Mouse (Mus musculus): ENCODE results near the gene Meis2. TPM values are rescaled to one million over a fixed set of nuclear protein-coding genes. Genes with fewer than 3 reads are reported as not detected.

The Meis2 gene
- polyA plus RNA-seq, 1 experiment from 2014 or later: 30.1 TPM

DNA sequence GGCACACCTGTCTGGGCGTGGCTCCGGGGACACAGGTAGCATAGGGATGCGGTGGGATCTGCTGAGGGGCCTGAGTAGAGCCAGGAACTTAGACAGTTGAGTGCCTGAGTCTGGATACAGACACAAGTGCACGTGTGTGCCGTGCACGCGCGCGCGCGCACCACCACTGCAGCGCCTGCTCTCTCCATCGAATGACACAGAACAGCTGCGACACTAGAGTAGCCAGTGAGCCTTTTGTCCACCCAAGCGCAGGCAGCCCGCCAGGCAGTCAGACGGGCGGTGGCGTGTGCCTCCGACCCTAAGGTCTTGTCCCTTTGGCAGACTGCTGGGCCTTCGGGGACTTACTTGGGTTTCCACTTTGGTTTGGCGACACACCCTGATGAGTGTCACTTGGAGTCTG is 213.0 kb downstream of the Meis2 start:
- peak; percentile 49; the same call in 1 of the 2 replicates for ATAC-seq (ENCODE audit: extremely low read depth, insufficient number of reproducible peaks, low FRiP score, low TSS enrichment)
- peaks cover 45% of the 10 kb centered on the region for H3K27me3 ChIP-seq (replicated peaks)
- peak overlapping the region; percentile 65 for H3K9ac ChIP-seq

DNA sequence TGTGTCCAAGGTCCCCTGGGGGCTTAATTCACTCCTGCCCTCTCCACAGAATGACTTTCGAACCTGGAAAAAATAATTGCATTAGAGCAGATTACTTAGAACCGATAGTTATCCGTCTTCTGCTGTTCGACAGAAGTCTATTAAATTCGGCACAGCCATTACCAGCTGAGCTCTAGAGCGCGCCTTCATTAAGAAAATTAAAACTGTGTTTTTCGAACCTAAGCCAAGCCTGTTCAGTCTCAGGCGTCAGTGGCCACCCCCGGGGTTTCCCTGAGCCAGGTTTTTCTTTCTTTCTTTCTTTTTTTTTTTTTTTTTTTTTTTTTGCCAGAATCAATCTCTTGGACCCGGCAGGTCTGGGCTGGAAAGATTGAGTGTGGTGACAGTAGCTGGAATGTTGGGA is 213.5 kb downstream of the Meis2 start:
- 34% methylated on average over 11 of the region's 11 CpGs for WGBS
- Histone ChIP-seq H3K9me3 (no peaks in the 10 kb centered on the region), H3K9ac (peak overlapping the region; percentile 65), H3K4me1 (peaks cover 37% of the 10 kb centered on the region), H3K4me2 (peak overlapping the region; percentile 75), H3K27me3 (replicated peaks) (peaks cover 41% of the 10 kb centered on the region), H3K36me3 (no peaks in the 10 kb centered on the region), H3K4me3 (peak overlapping the region; percentile 48), H3K27ac (replicated peaks) (no peak overlapping the region)
- ATAC-seq (ENCODE audit: extremely low read depth, insufficient number of reproducible peaks, low FRiP score, low TSS enrichment): no peak

More for the DNA sequence above, 213.0 kb downstream of the Meis2 start:
- Histone ChIP-seq H3K9me3 (no peaks in the 10 kb centered on the region), H3K27ac (replicated peaks) (no peak overlapping the region), H3K36me3 (no peaks in the 10 kb centered on the region), H3K4me3 (peak overlapping the region; percentile 48), H3K4me2 (peak overlapping the region; percentile 75), H3K4me1 (peaks cover 42% of the 10 kb centered on the region)
- WGBS: 3% methylated on average over 22 of the region's 22 CpGs

DNA sequence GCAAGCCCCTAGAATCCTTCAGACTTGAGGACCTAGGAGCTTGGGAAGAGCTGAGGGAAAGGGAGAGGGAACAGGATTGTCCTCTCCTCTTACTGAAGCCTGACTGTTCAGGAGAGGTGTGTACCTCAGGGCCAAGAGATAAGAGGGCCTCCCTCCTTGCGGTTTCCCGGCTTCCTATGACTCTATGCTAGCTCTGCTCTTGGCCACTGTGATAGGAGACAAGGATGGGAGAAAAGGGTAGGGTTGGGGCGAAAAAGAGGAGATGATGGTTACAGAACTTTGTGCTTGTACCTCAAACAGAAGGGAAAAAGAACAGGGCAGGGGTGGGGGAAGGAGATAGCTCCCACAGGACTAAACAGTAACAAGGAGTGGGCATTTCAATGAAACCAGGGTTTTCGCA is 214.7 kb downstream of the Meis2 start:
- no peak for ATAC-seq (ENCODE audit: extremely low read depth, insufficient number of reproducible peaks, low FRiP score, low TSS enrichment)
- Histone ChIP-seq H3K4me3 (no peak overlapping the region), H3K4me2 (no peak overlapping the region), H3K4me1 (peaks cover 33% of the 10 kb centered on the region), H3K27ac (replicated peaks) (no peak overlapping the region), H3K27me3 (replicated peaks) (peaks cover 39% of the 10 kb centered on the region), H3K9me3 (no peaks in the 10 kb centered on the region), H3K36me3 (no peaks in the 10 kb centered on the region), H3K9ac (no peak overlapping the region)
- WGBS: 58% methylated on average over 4 of the region's 4 CpGs

DNA sequence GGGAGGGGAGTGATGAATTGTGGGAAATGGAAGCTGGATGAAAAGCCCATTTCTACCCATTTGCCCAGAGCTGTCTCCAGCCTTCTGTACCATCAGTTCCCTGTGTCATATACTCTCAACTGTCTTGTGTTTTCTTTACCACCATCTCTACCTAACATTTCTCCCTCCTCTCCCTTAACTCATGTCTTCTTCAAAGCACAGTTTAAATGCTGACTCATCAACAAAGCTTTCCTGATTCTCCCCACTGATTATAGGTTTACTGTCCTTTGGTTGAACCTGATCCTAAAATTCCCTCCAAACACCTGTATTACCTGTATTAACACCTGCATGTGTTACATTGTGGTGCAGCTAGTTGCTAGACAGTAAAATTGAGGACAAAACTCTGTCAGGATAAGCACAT is 222.8 kb downstream of the Meis2 start:
- no peak for ATAC-seq (ENCODE audit: extremely low read depth, insufficient number of reproducible peaks, low FRiP score, low TSS enrichment)
- H3K27ac ChIP-seq (replicated peaks): no peak overlapping the region
- H3K4me3 ChIP-seq: no peak overlapping the region
- H3K36me3 ChIP-seq: no peaks in the 10 kb centered on the region
- no peak overlapping the region for H3K4me2 ChIP-seq
- H3K9me3 ChIP-seq: 0 out of 2 replicates have a peak, but pooled peaks cover 7% of the 10 kb centered on the region
- no peaks in the 10 kb centered on the region for H3K4me1 ChIP-seq
- no peak overlapping the region for H3K9ac ChIP-seq
- no peaks in the 10 kb centered on the region for H3K27me3 ChIP-seq (replicated peaks)

DNA sequence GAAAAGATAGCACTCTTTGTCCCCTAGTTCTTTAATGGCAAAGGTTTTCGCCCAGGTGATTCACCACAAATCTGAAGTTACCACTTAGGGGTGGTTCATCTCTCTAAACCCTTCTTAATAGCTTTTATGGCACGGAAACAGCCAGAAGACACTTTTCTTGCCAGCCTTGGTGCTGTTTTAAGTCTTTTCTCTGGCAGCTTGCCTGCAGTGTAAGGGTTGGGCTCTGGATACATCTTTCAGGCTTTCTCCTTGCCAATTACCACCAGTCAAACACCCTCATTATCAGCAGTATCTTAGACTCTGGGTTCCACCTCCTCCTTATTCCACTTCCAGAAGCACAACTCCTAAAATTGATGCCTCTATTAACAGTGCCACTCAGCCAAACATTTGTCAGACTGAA is 229.6 kb downstream of the Meis2 start:
- Histone ChIP-seq H3K4me3 (no peak overlapping the region), H3K9ac (no peak overlapping the region), H3K36me3 (no peaks in the 10 kb centered on the region), H3K4me1 (no peaks in the 10 kb centered on the region), H3K9me3 (no peaks in the 10 kb centered on the region), H3K4me2 (no peak overlapping the region), H3K27ac (replicated peaks) (no peak overlapping the region), H3K27me3 (replicated peaks) (no peaks in the 10 kb centered on the region)
- no peak for ATAC-seq (ENCODE audit: extremely low read depth, insufficient number of reproducible peaks, low FRiP score, low TSS enrichment)
- WGBS: 69% methylated on average over 2 of the region's 2 CpGs

DNA sequence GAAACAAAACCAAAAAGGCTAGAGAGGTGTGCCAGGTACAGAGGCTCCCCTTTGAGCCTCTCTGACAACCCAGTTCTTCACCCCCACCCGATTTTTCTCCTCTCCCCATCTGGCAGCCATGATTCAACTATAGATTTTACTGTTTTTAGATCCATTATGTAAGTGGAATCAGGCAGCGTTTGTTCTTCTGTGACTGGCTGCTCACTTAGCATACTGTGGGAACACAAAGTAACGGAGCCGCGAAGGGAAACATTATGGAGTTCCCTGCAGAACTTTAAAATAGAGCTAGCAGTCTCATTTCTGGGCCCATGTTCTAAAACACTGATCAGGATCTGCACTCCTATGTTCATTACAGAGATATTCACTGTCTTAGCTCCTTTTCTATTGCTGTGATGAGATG is 243.3 kb downstream of the Meis2 start:
- Histone ChIP-seq H3K4me1 (no peaks in the 10 kb centered on the region), H3K27me3 (replicated peaks) (no peaks in the 10 kb centered on the region), H3K9me3 (no peaks in the 10 kb centered on the region), H3K4me3 (no peak overlapping the region), H3K4me2 (no peak overlapping the region), H3K36me3 (no peaks in the 10 kb centered on the region), H3K9ac (no peak overlapping the region), H3K27ac (replicated peaks) (no peak overlapping the region)
- 82% methylated on average over 5 of the region's 5 CpGs for WGBS
- no peak for ATAC-seq (ENCODE audit: extremely low read depth, insufficient number of reproducible peaks, low FRiP score, low TSS enrichment)

DNA sequence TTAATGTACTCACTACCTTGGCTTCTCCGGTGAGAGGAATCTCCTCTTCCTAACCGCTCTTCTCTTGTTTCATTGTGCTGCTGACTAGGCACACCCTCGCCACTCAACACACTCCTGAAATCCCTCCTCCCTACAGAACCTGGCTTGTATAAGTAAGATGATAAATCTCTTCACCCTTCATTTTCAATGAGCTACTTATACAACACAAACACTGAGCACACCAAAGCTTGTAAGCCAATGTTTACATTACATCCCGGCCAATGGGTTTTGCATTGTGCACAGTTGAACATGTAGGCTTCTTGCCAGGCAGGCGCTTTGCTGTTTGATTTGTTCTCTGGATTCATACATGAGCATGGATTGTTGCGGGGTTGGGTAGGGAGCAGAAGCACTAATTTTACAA is 247.7 kb downstream of the Meis2 start:
- no peak overlapping the region for H3K9ac ChIP-seq
- no peak for ATAC-seq (ENCODE audit: extremely low read depth, insufficient number of reproducible peaks, low FRiP score, low TSS enrichment)
- H3K27ac ChIP-seq (replicated peaks): no peak overlapping the region
- H3K4me3 ChIP-seq: no peak overlapping the region
- no peaks in the 10 kb centered on the region for H3K27me3 ChIP-seq (replicated peaks)
- H3K9me3 ChIP-seq: no peaks in the 10 kb centered on the region
- H3K4me2 ChIP-seq: no peak overlapping the region
- H3K4me1 ChIP-seq: peaks cover 9% of the 10 kb centered on the region
- WGBS: 76% methylated on average over 6 of the region's 6 CpGs
- no peaks in the 10 kb centered on the region for H3K36me3 ChIP-seq

DNA sequence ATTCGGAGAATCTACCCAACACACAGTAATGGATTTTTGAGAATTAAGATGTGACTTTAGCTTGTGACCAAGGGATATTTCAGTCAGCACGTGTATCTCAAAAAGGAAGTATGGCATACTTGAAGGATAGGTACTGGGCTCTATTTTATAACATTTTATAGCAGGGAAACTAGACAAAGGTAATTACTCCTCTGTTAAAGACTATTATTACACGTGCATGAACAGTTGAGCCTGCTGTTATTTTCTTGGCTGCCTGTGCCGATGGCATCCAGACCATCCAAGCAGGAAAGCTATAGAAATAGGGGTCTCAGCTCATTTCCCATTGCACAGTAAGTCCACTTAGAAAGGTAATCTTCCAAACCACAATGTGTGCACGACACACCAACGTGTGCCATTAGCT is 251.9 kb downstream of the Meis2 start:
- H3K27ac ChIP-seq (replicated peaks): peak overlapping the region; percentile 73
- peak overlapping the region; percentile 60 for H3K4me2 ChIP-seq
- no peak overlapping the region for H3K9ac ChIP-seq
- 56% methylated on average over 6 of the region's 6 CpGs for WGBS
- peaks cover 19% of the 10 kb centered on the region for H3K4me1 ChIP-seq
- peak overlapping the region; percentile 22 for H3K4me3 ChIP-seq
- no peaks in the 10 kb centered on the region for H3K36me3 ChIP-seq
- H3K9me3 ChIP-seq: no peaks in the 10 kb centered on the region
- no peak for ATAC-seq (ENCODE audit: extremely low read depth, insufficient number of reproducible peaks, low FRiP score, low TSS enrichment)
- H3K27me3 ChIP-seq (replicated peaks): no peaks in the 10 kb centered on the region

DNA sequence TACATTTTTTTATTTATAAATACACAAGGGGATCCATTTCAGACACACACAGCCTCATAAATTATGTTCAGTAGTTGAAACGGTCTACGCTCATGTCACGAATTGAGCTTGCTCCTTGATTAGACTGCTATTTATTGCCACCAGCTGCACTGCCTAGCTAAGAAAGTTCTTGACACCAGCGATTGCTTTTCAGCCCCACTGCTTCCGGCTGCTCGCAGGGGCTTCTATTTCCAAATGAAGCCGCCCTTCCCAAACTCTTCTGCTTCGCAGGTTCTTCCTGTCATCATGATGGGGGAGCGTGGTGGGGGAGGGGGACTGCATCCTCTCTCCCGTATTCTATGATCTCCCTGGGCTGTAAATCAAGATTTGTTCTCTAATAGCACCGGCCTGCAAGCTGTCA is 252.3 kb downstream of the Meis2 start:
- ATAC-seq (ENCODE audit: extremely low read depth, insufficient number of reproducible peaks, low FRiP score, low TSS enrichment): no peak
- Histone ChIP-seq H3K4me3 (peak overlapping the region; percentile 22), H3K27ac (replicated peaks) (peak overlapping the region; percentile 73), H3K36me3 (no peaks in the 10 kb centered on the region), H3K9ac (peak overlapping the region; percentile 37; the same call in 1 of the 2 replicates), H3K4me2 (peak overlapping the region; percentile 60), H3K27me3 (replicated peaks) (no peaks in the 10 kb centered on the region), H3K4me1 (peaks cover 23% of the 10 kb centered on the region), H3K9me3 (no peaks in the 10 kb centered on the region)
- WGBS: 21% methylated on average over 11 of the region's 11 CpGs
